Mouse (Mus musculus): ENCODE results near the gene BC055324.

DNA sequence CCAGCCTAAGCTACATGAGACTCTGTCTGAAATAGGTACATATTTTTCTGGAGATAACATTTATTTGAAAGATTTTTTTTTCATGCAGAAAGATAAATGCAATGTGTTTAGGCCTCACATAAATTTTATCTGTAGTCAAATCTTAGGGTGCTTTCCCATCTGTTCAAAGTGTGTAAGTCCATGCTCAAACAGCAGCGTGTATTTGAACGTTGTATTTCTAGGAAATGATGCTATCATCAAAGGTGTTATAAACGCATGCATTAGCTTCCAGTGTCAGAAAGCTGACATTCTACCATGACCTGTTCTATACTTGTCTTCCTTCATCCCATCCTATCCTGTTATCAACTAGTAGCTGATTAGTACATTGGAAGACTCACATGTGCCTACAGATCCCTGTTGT, 91.2 kb downstream of the BC055324 start:
- no peak for TF ChIP-seq CTCF (IDR thresholded peaks at IDR 0.05; ENCODE audit: control insufficient read depth, insufficient read depth, insufficient read length)
- no peak for TF ChIP-seq USF1 (IDR thresholded peaks at IDR 0.05; ENCODE audit: low read depth)
